Mouse (Mus musculus) c-Kit-negative CD71-positive TER-119-positive erythroid progenitor cells, embryonic 14.5 days (primary cell): ENCODE results near the gene Mmp11.

Experiments used
- DNase-seq: peaks from one replicate; pipeline ENCODE4 v3.0.0-alpha.2; 2013; ENCODE audit warnings: low read depth, low spot score

Gene Mmp11

DNA sequence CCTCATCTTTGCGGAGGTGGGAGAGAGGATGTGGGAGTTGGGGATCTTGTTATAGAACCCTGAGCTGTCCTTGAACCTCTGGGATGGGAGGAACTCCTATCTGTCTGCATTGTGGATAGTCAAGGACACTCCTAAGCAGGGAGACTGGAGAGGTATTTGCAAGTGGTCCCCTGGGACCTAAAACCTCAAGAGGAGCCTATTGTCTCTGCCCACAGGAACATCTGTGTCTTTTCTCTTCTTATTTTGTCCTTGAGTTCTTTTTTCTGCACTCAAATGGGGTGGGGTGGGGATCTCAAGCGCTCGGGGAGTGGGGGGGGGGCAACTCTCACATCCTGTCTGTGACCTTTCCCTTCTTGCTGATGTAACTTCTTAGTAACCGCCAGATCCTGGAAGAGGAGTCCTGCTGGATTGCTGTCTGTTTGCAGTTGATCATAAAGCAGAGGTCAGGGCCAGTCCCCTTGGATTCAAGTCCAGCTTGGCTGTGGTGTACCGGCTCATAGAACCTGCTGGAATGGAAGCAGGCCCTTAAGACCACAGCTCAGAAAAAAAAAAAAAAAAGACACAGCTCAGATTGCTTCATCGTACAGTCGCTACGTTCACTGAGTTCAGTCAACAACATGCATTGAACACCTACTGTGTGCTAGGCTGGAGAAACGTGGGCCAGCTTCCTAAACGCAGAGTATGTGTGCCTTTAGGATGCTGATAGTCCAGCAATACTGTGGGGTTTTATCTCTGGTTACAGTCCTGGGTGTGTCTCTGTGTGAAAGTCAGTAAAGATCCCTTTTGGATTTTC, 1.8 kb upstream of the Mmp11 start:
- DNase-seq: peak; percentile 67

DNA sequence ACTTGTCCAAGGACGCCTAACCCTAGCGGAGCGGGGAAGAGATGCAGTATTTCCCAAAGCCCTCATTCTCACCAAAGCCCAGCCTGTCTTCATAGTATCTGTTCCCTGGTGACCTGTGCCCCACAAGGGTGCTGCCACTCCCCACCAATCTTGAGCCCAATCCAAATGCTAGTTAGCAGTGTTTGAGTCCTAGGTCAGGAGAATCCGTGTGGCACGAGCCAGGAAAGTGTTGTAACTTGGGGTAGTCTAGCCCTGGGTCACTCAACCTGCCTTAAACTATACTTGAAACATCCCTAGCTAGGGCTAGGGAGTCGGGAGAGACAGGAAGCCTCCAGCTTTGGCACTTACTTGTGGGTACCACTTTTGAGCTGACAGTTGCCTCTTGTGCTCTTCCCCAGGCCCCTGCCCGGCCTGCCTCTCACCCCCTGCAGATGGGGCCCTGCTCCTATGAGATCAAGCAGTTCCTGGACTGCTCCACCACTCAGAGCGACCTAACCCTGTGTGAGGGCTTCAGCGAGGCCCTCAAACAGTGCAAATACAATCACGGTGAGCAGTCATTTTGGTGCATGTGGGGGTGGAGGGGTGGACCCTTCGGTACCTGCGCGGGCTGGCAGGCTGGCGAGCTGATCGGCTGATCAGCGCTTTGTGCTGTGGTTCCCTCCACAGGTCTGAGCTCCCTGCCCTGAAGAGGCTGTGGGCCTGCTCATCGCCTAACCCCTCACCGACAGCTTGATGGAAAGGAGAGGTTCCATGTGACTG, 792 bp upstream of the Mmp11 start:
- no peak for DNase-seq

DNA sequence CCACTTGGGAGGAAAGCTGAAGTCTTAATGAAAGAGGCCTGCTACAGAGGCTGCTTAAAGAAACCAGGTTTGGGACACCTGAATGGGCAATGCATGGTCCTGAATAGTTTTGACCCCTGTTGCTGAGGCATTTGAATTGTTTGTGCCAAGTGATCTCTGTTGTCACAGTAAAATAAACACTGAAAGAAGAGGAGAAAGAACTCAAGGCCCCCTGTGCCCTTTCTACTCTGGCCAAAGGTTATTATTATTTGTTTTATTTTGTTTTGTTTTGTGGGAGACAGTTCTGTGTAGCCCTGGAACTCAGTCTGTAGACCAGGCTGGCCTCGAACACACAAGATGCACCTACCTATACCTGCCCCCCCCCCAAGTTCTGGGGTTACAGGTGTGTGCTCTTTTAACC, 1.3 kb downstream of the Mmp11 start:
- no peak for DNase-seq

DNA sequence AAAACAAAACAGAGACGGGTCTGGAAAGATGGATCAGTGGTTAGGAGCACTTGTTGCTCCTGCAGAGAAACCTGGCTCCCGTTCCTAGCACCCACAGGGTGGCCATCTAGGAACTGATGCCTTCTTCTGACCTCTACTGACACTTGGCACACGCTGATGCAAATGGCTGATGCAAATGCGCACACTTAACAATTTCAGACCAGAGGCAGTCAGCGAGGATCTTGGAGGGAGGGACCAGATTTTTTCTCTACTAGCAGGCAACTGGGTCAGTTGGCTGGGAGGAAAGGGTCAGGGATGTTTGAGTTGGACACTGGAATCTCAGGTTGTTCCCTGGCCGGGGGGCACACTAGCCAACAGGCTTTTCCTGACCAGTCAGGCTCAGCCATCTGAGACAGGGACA, 3.4 kb downstream of the Mmp11 start, which contains the start of gene Chchd10:
Chchd10 (plus strand) TSS at position 240 of the 400 bp plus-strand sequence.
- no peak for DNase-seq

DNA sequence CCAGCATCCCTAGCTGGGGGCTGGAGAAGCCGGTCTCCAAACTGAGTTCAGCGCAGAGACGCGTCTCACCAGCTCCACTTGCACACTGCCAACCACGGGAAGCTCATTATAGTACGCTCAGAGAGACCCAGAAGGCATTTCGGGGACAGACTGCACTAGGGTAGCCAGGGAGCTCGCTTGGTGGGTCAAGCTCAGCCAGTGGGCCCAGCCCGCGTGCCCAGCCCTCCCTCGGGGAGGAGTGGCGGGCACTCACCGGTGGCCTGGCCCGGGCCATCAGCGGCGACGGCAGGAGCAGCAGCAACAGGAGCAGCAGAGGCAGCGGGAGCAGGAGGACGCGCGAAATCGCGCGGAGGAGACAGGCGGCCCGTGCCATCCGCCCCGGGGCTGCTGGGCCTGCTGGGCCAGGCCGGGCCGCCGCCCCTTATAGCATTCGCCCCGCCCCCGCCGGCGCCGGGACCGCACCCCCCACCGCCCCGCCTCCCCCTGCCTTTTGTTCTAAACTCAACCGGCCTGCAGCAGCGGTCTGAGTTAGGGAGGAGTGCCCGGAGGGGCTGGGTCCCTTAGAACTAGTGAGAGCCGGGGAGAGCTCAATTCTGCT, 4.1 kb downstream of the Mmp11 start:
- DNase-seq: no peak

DNA sequence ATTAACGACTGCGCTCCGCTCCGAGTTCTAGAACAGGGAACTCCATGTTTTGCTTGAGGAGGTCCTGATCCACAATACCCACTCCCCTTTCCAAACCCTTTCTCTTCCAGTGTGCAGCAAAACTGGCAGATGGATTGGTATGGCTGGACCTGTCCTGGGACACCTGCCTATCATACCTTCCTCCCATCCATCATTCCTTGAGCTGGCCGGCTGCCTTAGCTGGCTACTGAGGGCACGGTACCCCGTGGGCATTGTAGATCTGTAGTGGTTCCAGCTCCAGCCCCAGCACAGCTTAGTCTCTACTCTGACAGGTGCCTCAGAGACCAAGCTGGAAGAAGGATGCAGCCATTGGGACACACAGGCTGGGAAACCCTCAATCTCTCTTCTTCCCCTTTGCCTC, 5.0 kb downstream of the Mmp11 start:
- DNase-seq: no peak

DNA sequence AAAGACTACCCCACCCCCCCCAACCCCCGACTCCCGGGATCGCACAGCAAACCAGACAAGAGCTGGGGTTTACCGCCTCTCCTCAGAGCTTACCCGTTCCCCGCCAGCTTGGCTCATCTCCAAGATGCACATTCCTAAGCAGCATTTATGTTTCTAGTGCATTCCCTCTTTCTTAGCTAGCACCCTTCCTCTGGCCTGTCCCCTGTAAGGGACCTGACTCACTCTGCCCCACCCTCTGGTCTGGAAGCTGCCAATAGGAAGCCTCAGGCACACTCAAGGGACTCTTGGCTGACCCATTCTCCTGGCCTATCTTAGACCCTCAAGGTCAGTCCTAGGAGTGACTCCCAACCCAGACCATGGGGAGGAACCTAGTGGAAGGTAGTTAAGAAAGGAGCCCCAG, 6.0 kb downstream of the Mmp11 start:
- no peak for DNase-seq

DNA sequence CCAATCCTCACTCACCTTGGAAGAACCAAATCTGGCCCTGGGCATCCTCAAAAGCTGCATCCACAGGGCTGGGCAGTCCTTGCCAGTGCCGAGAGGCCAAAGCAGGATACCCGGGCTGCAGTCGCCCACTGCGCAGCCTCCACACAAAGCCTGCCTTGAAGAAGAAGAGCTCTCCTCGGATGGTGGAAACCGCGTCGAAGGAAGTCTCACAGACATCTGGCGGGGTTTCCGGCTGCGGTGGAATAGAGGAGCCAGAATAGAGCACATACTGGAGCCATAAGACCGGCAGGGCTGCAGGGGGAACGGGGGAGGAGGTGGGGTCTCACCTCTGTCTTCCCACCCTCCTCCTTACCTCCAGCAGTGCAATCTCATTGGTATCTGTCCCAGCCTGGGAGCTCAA, 9.9 kb downstream of the Mmp11 start:
- no peak for DNase-seq

DNA sequence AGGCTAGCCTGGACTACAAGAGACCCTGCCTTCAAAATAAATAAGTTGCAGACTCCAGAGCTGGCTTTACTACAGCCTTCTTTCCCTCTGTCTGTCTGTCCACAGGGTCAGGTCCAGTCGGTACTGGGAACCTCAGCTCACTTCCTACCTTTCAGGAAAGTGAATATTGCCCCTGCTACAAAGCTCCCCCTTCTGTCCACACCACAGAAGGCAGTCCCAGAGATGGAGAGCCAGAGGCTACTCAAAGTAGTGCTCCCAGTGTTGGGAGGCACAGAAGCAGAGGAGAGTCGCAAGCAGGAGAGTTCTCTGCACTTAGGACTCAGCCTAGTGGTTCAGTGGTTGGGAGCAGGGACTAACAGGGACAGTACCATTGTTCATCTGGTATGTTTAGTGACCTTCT, 12.0 kb downstream of the Mmp11 start:
- no peak for DNase-seq

DNA sequence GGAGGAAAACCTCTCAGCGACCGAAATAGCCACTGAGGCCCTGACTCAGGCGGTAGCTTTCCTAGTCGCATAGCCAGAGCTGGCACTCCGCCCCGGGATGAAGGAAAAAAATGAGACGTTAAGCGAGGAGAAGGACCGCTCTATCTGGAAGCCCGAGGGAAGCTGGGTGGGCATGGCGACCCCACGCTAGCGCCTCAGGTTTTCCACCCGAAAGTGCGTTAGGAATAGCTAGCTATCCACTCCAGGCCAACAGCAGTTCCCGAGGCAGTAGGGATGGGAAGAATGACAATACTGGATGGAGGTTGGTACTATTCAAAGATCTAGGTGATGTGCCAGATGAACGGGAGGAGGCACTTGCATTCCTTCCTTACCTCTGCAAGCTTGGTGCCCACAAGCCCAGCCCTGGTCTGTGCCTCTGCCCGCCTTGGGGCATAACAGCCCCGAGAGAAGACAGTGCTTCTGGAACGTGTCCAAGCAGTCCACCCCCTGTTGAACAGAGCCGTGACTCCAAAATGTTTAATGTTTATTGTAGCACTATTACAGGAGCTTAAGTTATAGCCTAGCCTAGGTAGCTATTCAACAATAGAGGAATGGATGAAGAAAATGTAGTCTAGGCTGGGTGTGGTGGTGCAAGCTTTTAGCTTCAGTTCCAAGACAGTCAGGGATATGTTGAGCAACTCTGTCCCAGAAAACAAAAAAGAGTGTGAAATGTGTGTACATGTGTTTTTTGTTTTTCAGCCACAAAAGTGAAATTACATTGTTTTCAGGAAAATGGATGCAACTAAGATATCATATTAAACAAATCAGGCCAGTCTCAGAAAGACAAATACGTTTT, 14.4 kb downstream of the Mmp11 start:
- no peak for DNase-seq

DNA sequence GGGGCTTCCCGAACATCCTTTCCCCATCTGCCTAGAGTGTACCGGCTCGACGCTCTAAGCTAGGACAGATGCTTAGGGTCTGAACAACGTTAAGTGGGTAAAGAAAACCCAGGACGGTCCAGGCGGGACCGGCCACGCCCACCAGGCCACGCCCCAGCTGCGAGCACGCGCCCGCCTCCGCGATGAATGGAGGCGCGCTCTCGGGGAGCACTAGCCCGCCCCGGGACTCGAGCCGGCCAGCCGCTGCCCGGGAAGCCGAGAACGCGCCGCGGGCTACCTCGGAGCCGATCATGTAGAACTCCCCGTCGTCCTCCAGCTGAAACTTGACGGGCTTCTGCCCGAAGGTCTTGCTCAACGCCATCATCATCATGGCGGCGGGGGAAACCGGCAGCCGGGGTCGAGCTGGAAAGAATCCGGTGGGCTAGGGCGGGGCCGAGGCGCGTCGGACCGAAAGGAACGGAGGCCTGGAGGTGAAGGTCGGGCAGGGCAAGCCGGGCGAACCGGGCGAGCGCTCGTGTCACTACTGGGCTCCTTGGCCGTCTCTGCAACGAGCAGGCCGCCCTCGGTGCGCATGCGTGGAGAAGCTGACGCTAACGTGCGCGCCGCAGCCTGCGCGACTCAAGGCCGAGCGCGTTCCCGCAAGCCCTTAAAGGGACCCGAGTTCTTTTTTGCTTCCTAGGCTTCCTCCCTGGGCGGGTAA, 15.1 kb downstream of the Mmp11 start, which contains the start of gene Smarcb1:
Smarcb1 (minus strand) TSS at position 592 of the 700 bp plus-strand sequence.
- DNase-seq: peak; percentile 91

DNA sequence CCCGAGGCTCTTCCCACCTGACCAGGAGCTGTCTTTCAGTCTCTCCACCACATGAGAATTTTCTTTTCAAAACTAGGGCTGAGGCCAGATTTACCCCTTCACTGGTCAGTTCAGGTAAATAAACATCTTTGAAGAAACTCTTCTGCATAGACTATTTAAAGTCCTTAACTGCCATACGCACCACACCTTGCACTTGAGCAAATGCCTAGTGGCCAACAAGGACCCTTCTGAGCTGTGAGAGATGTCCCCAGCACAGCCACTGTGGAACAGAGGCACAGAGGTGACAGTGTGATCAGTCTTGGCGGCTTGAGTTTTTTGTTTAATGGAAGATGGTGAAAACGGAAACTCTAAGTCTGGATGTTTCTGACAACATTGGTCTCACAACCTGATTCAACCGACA, 17.3 kb downstream of the Mmp11 start:
- no peak for DNase-seq

DNA sequence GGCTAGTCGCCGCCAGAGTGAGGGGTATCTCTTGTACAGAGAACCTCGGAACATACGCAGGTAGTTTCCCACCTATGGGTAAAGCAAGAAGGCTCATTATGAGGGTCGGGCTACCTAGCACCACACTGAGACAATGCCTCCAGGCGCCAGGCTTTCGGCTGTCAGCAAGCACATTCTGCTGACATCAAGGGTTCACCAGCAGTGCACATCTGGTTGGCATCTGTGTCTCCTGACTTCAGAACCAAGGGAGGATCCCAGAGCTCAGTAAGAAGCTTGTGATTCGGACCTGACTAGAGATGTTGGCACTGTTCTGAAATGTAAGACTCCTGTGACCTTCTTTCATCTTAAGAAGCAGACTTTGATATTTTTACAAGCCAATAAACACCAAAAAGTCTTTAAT, 19.5 kb downstream of the Mmp11 start:
- no peak for DNase-seq

DNA sequence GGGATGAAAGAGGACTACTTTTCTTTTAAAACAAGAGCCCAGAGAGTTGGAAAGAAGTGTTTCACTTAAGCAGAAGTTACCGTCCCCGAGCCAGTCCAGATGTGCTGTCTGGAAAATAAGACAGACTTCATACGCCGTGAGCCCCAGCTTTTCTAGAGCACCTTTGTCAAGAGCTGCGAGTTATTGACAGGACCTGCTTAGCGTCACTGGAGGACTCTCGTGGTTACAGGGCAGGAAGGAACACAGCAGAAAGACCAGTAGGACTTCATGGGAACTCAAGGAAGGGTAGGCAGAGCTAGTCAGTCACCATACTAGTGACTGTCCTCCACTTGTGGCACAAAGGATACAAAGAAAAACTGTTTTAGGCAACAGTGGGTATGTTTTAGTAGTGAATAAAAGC, 20.7 kb downstream of the Mmp11 start:
- no peak for DNase-seq

DNA sequence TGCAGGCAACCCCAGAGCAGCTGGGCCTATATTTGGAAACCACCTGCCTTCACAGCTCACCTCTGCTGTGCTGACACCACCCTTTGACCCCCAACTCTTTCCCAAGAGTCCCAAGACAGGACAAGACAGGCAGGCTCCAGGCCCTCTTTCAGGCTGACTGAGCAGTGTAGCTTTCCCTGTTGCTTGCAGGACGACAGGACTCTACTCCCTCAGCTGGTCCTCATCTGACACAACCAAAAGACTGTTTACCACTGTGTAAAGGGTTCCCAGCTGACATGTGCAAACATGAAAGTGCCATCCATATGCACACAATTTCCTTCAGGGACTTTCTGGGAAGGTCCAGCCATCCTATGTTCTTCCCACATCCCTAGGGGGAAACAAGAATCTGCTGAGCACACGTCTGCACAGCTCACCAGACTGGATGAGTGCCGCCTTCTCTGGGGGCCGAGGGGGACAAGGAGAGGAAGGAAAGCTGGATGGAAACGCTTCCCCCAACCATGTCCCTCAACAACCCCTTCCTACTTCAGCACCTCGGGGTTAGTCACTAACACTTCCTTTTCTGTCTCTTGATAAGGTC, 23.2 kb downstream of the Mmp11 start:
- no peak for DNase-seq

DNA sequence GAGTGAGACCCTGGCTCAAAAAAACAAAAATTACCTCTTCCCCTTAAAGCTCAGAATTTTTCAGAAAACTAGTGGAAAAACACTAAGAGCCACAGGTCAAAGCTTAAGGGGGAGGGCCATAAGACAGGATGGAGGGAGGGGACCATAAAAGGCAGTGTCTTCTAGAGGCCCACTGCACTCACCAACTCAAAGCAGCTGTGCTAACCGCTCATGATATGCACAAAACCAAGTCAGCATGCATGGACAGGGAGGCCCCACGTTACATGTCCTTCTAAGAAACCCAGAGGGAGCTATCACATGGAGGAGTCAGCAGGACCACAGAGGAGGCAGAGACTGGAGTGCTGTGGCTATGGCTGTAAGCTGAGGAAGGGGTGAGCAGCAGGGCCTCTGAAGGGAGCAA, 25.6 kb downstream of the Mmp11 start:
- DNase-seq: no peak

DNA sequence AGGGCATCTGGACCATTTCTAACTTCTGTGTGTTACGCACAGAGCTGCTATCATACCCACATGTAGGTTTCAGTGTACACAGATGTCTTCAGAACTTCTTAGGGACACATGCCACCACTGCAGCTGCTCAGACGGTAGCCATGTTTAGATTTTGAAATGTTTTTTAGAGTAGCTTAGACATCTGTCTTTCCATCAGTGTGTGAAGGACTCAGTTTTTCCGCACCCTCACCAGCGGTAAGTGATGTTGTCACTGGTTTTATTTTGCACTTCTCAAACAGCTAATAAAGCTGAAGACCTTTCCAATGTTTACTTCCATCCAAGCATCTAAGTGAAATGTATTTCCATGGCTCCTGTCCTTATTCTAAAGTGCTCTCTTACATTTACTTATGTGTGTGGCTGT, 29.4 kb downstream of the Mmp11 start:
- DNase-seq: no peak

DNA sequence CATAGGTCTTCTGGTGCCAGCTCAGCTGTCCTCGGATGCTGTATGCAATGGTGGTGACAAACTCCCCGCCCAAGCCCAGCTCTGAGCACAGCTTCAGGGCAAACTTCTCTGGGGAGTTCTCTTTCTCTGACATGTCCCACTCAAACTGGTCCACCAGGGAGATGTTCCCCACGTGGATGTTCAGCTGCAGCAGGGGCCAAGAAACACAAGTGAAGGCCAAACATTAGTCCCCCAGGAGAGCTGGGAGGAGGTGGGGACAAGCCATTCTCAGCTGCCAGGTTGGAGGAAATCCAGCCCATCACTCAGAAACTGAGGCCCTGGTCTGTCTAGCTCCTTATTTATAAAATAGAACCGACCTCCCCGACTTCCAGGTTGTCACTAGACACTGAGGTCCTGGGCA, 31.9 kb downstream of the Mmp11 start:
- DNase-seq: no peak

DNA sequence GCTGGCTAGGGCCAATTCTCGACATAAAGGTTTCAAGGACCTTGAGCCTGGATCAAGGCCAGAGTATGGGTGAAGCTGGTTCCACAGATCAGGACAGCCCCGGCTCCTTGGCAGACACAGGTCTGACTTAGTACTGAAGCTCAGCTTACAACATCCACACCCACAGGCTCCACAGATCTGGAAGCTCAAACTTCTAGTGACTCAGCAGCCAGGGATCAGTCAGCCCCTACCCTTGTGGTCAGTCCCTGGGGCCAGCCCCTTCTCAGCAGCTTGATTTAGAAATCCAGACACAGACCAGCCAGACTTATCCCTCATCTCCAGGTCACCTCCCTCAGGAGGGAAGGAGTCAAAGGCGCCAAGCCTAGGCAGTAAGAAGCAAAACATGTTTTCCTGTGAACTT, 37.5 kb downstream of the Mmp11 start:
- no peak for DNase-seq

DNA sequence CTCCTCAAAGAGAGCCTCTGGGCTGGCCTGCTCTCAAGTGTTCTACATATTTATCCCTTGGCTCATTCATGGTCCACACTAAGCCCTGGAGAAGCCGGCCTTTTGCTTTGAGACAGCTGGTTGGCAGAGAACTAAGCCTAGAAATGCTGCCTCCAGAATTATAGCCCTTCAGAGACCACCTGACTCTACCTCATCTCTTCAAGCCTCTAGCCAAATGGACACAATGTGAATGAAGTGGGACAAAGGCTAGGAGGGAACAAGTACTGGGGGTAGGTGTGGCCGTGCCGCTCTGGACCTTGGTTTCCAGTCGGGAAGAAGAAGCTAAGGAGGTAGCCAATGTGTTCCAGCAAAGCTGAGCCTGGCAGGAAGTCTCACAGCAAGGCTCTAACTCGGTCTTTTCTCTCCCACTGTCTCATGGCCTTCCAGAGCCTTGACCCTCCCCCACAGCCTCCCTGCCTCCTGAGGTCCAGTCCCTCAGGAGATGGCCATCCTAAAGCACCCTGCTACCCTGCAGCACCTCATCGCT, 38.2 kb downstream of the Mmp11 start:
- DNase-seq: no peak

DNA sequence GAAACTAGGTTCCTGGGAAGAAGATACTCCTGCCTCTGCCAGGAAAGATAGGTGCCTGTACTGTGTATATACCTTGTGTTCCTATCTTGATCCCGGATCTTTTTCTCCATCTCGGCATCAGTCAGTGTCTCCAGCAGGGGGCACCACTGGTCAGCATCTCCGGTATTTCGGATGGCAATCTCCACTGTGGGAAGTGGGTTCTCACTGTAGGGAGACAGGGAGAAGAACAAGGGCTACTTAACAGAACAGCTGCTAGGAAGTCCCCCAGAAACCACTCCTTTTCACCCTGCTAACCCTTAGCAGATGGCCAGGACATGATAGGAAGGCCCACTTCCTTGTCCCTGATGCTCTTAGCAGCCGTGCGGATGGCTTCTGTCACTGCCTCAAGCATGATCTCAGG, 38.9 kb downstream of the Mmp11 start:
- peak; percentile 48 for DNase-seq
